ENCODE assay signal across 8 mouse cellular contexts in the genomic region with DNA sequence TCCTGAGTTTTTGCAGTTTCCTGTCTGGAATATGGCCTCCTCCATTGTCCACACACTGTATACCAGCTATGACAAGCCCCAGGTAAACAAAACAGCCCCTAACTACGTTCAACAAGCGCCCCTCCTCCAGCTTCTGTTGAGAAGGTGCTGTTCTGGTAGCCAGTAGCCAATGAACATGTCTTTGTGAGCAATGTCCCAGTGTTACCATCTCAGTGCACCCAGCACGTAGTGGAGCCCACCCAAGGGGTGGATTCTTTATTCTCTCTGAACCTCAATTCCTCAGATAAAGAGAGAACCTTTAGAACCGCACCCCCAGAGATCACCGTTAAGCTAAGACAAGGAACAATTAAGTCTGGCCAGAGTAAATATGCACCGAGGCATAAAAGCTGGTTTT. TPM values are rescaled to one million over a fixed set of nuclear protein-coding genes. Genes with fewer than 3 reads are reported as not detected.
DNase-seq lines count a peak whose midpoint lies in the region; ATAC-seq and TF ChIP-seq lines count a peak whose summit lies in the region.

No protein-coding gene starts in this region.

- TF ChIP-seq POLR2A in bone marrow, adult 2 months (IDR thresholded peaks at IDR 0.05; ENCODE audit: borderline replicate concordance, control insufficient read depth, low read depth, low read length): no peak

- TF ChIP-seq CTCF in bone marrow, adult 2 months (IDR thresholded peaks at IDR 0.05; ENCODE audit: control insufficient read depth, insufficient read depth, low read length): no peak

- H3K27me3 ChIP-seq in kidney, embryonic 14.5 days (ENCODE audit: control insufficient read depth, insufficient read depth, low read length): no peaks in the 10 kb centered on the region
- H3K27me3 ChIP-seq in heart, embryonic 15.5 days: no peaks in the 10 kb centered on the region
- no peaks in the 10 kb centered on the region for H3K27me3 ChIP-seq in liver, embryonic 13.5 days
- no peaks in the 10 kb centered on the region for H3K27me3 ChIP-seq in stomach, embryonic 14.5 days (ENCODE audit: control insufficient read depth, insufficient read depth, low read length)

- WGBS in kidney, embryonic 14.5 days: 2% methylated on average over 6 of the region's 6 CpGs
- 12% methylated on average over 6 of the region's 6 CpGs for WGBS in bone marrow, adult 2 months
- WGBS in heart, embryonic 15.5 days: 1% methylated on average over 6 of the region's 6 CpGs
- WGBS in liver, embryonic 13.5 days (ENCODE audit: insufficient replicate concordance): 5% methylated on average over 6 of the region's 6 CpGs
- 3% methylated on average over 6 of the region's 6 CpGs for WGBS in stomach, embryonic 14.5 days

- peaks cover 24% of the 10 kb centered on the region for H3K4me1 ChIP-seq in kidney, embryonic 14.5 days (ENCODE audit: control insufficient read depth, insufficient read depth, low read length)
- peaks cover 6% of the 10 kb centered on the region for H3K4me1 ChIP-seq in bone marrow, adult 2 months (ENCODE audit: control insufficient read depth, insufficient read depth, low read length)
- peaks cover 44% of the 10 kb centered on the region for H3K4me1 ChIP-seq in heart, embryonic 15.5 days (replicated peaks)
- peaks cover 66% of the 10 kb centered on the region for H3K4me1 ChIP-seq in liver, embryonic 13.5 days (replicated peaks)
- peaks cover 23% of the 10 kb centered on the region for H3K4me1 ChIP-seq in stomach, embryonic 14.5 days (ENCODE audit: control insufficient read depth, insufficient read depth, low read length)

- H3K9ac ChIP-seq in kidney, embryonic 14.5 days (ENCODE audit: low read depth, low read length): peak overlapping the region; percentile 78
- H3K9ac ChIP-seq in heart, embryonic 15.5 days: peak overlapping the region; percentile 63
- H3K9ac ChIP-seq in liver, embryonic 13.5 days: peak overlapping the region; percentile 87
- peak overlapping the region; percentile 74 for H3K9ac ChIP-seq in stomach, embryonic 14.5 days (replicated peaks; ENCODE audit: low read depth, low read length)

- H3K4me3 ChIP-seq in kidney, embryonic 14.5 days (ENCODE audit: low read length): peak overlapping the region; percentile 80
- peak overlapping the region; percentile 84 for H3K4me3 ChIP-seq in bone marrow, adult 2 months (replicated peaks; ENCODE audit: control insufficient read depth, low read depth, low read length)
- H3K4me3 ChIP-seq in heart, embryonic 15.5 days: peak overlapping the region; percentile 68
- peak overlapping the region; percentile 83 for H3K4me3 ChIP-seq in liver, embryonic 13.5 days (replicated peaks)
- H3K4me3 ChIP-seq in stomach, embryonic 14.5 days (ENCODE audit: low read depth, low read length): peak overlapping the region; percentile 76

- no peaks in the 10 kb centered on the region for H3K36me3 ChIP-seq in kidney, embryonic 14.5 days (ENCODE audit: control insufficient read depth, insufficient read depth, low read length)
- no peaks in the 10 kb centered on the region for H3K36me3 ChIP-seq in heart, embryonic 15.5 days
- H3K36me3 ChIP-seq in liver, embryonic 13.5 days: no peaks in the 10 kb centered on the region
- peaks cover 4% of the 10 kb centered on the region; the same call in 1 of the 2 replicates for H3K36me3 ChIP-seq in stomach, embryonic 14.5 days (ENCODE audit: control insufficient read depth, insufficient read depth, low read length)

- peak overlapping the region; percentile 72 for H3K4me2 ChIP-seq in kidney, embryonic 14.5 days (replicated peaks; ENCODE audit: low read depth, low read length)
- H3K4me2 ChIP-seq in heart, embryonic 15.5 days: peak overlapping the region; percentile 78
- H3K4me2 ChIP-seq in liver, embryonic 13.5 days: peak overlapping the region; percentile 99
- peak overlapping the region; percentile 66 for H3K4me2 ChIP-seq in stomach, embryonic 14.5 days (replicated peaks; ENCODE audit: low read depth, low read length)

- H3K9me3 ChIP-seq in kidney, embryonic 14.5 days (ENCODE audit: control insufficient read depth, low read length): no peaks in the 10 kb centered on the region
- no peaks in the 10 kb centered on the region for H3K9me3 ChIP-seq in heart, embryonic 15.5 days (replicated peaks)
- H3K9me3 ChIP-seq in liver, embryonic 13.5 days (replicated peaks): no peaks in the 10 kb centered on the region
- H3K9me3 ChIP-seq in stomach, embryonic 14.5 days (ENCODE audit: control insufficient read depth, low read depth, low read length): no peaks in the 10 kb centered on the region

- ATAC-seq in kidney, embryonic 14.5 days (ENCODE audit: low FRiP score, low TSS enrichment): peak; percentile 16; the same call in 1 of the 2 replicates
- no peak; the same call in 1 of the 2 replicates for ATAC-seq in heart, embryonic 15.5 days (replicated peaks; ENCODE audit: insufficient number of reproducible peaks, insufficient read depth, low FRiP score, low read depth)
- peak; percentile 17 for ATAC-seq in liver, embryonic 13.5 days (ENCODE audit: low read depth)
- no peak for ATAC-seq in stomach, embryonic 14.5 days (ENCODE audit: insufficient number of reproducible peaks, insufficient read depth, low FRiP score, low read depth)
- no peak for ATAC-seq in activated CD4-positive, CD25-positive, alpha-beta regulatory T cell, adult 4 months

- no peak for DNase-seq in kidney, postnatal 36 days
- DNase-seq in liver, embryonic 13.5 days: peak; percentile 9
- DNase-seq in thymus, postnatal 10 days (ENCODE audit: low spot score in 2 of 2): no peak

- peak overlapping the region; percentile 79 for H3K27ac ChIP-seq in kidney, embryonic 14.5 days (ENCODE audit: low read depth, low read length)
- peak overlapping the region; percentile 22; the same call in 1 of the 2 replicates for H3K27ac ChIP-seq in bone marrow, adult 2 months (ENCODE audit: control insufficient read depth, insufficient read depth, low read depth, low read length, poor library complexity)
- peak overlapping the region; percentile 89 for H3K27ac ChIP-seq in heart, embryonic 15.5 days
- peak overlapping the region; percentile 89 for H3K27ac ChIP-seq in liver, embryonic 13.5 days
- peak overlapping the region; percentile 85; the same call in 1 of the 2 replicates for H3K27ac ChIP-seq in stomach, embryonic 14.5 days (ENCODE audit: low read length)

RNA-seq across cellular contexts. Expression of a gene that starts 0.8 kb away (rescaled TPM):
- polyA plus RNA-seq in kidney, embryonic 14.5 days (2014; fragmentation: Nextera tagmentation; extraction: Ambion mirVana): 55.9 and 56.1 TPM in 2 replicates
- 23.3 and 35.6 TPM in 2 replicates for polyA plus RNA-seq in bone marrow, adult 2 months (2011; ENCODE audit: insufficient read depth, insufficient read length, low replicate concordance, missing spikeins)
- polyA plus RNA-seq in heart, embryonic 15.5 days (2015; fragmentation: Nextera tagmentation; extraction: Ambion mirVana): 80.0 and 87.6 TPM in 2 replicates
- polyA plus RNA-seq in liver, embryonic 13.5 days (2015; fragmentation: Nextera tagmentation; extraction: Ambion mirVana): 39.7 and 41.9 TPM in 2 replicates
- 48.2 and 57.7 TPM in 2 replicates for polyA plus RNA-seq in stomach, embryonic 14.5 days (2014; fragmentation: Nextera tagmentation; extraction: Ambion mirVana)
- polyA plus RNA-seq in activated CD4-positive, CD25-positive, alpha-beta regulatory T cell, adult 4 months (2017; shearing (Covaris generic)): 1 to 10 TPM in 1 of 2 experiments, under 1 TPM in 1; 0.83 to 2.4 TPM

RNA-seq across cellular contexts. Expression of a gene that starts 38.8 kb away (rescaled TPM):
- 15.6 and 28.3 TPM in 2 replicates for polyA plus RNA-seq in kidney, embryonic 14.5 days (2014; fragmentation: Nextera tagmentation; extraction: Ambion mirVana)
- 3.4 and 9.2 TPM in 2 replicates for polyA plus RNA-seq in bone marrow, adult 2 months (2011; ENCODE audit: insufficient read depth, insufficient read length, low replicate concordance, missing spikeins)
- polyA plus RNA-seq in heart, embryonic 15.5 days (2015; fragmentation: Nextera tagmentation; extraction: Ambion mirVana): 16.0 and 19.6 TPM in 2 replicates
- 11.1 and 11.4 TPM in 2 replicates for polyA plus RNA-seq in liver, embryonic 13.5 days (2015; fragmentation: Nextera tagmentation; extraction: Ambion mirVana)
- polyA plus RNA-seq in stomach, embryonic 14.5 days (2014; fragmentation: Nextera tagmentation; extraction: Ambion mirVana): 20.5 and 22.5 TPM in 2 replicates
- 10 to 100 TPM in 1 of 2 experiments, 1 to 10 TPM in 1; 8.3 to 10.3 TPM for polyA plus RNA-seq in activated CD4-positive, CD25-positive, alpha-beta regulatory T cell, adult 4 months (2017; shearing (Covaris generic))

RNA-seq across cellular contexts. Expression of a gene that starts 46.7 kb away (rescaled TPM):
- 60.0 and 101 TPM in 2 replicates for polyA plus RNA-seq in kidney, embryonic 14.5 days (2014; fragmentation: Nextera tagmentation; extraction: Ambion mirVana)
- polyA plus RNA-seq in bone marrow, adult 2 months (2011; ENCODE audit: insufficient read depth, insufficient read length, low replicate concordance, missing spikeins): 9.0 and 13.8 TPM in 2 replicates
- 40.2 and 48.9 TPM in 2 replicates for polyA plus RNA-seq in heart, embryonic 15.5 days (2015; fragmentation: Nextera tagmentation; extraction: Ambion mirVana)
- polyA plus RNA-seq in liver, embryonic 13.5 days (2015; fragmentation: Nextera tagmentation; extraction: Ambion mirVana): 18.7 and 22.1 TPM in 2 replicates
- polyA plus RNA-seq in stomach, embryonic 14.5 days (2014; fragmentation: Nextera tagmentation; extraction: Ambion mirVana): 77.5 and 86.2 TPM in 2 replicates
- polyA plus RNA-seq in activated CD4-positive, CD25-positive, alpha-beta regulatory T cell, adult 4 months (2017; shearing (Covaris generic)): 10 to 100 TPM; 10.1 to 12.7 TPM

RNA-seq across cellular contexts. Expression of a gene that starts 46.8 kb away (rescaled TPM):
- polyA plus RNA-seq in kidney, embryonic 14.5 days (2014; fragmentation: Nextera tagmentation; extraction: Ambion mirVana): 13.4 and 19.6 TPM in 2 replicates
- polyA plus RNA-seq in bone marrow, adult 2 months (2011; ENCODE audit: insufficient read depth, insufficient read length, low replicate concordance, missing spikeins): 1.6 and 2.3 TPM in 2 replicates
- polyA plus RNA-seq in heart, embryonic 15.5 days (2015; fragmentation: Nextera tagmentation; extraction: Ambion mirVana): 35.5 and 39.5 TPM in 2 replicates
- polyA plus RNA-seq in liver, embryonic 13.5 days (2015; fragmentation: Nextera tagmentation; extraction: Ambion mirVana): 8.3 TPM in 2 replicates
- polyA plus RNA-seq in stomach, embryonic 14.5 days (2014; fragmentation: Nextera tagmentation; extraction: Ambion mirVana): 17.9 and 18.7 TPM in 2 replicates
- 1 to 10 TPM; 3.8 to 4.7 TPM for polyA plus RNA-seq in activated CD4-positive, CD25-positive, alpha-beta regulatory T cell, adult 4 months (2017; shearing (Covaris generic))

Comparison
In these comparisons a context has a peak if more than half of its experiments do, and no peak if none do; other contexts are left out.
1. ATAC-seq: peak in kidney, embryonic 14.5 days (single experiment) and liver, embryonic 13.5 days (single experiment); none in heart, embryonic 15.5 days (single experiment), stomach, embryonic 14.5 days (single experiment) and activated CD4-positive, CD25-positive, alpha-beta regulatory T cell, adult 4 months (single experiment).
2. H3K27ac ChIP-seq: peak in every context shown above with its lines; median percentile 89 in heart, embryonic 15.5 days; 89 in liver, embryonic 13.5 days; 85 in stomach, embryonic 14.5 days; 79 in kidney, embryonic 14.5 days; 22 in bone marrow, adult 2 months.
3. Peak in every context shown above with its lines, with median percentiles within 50 percentile points of each other: H3K4me2 ChIP-seq, H3K4me3 ChIP-seq and H3K9ac ChIP-seq.